Mouse (Mus musculus): ENCODE results near the gene Nol10.

- TF ChIP-seq HCFC1 (IDR thresholded peaks at IDR 0.05; ENCODE audit: borderline replicate concordance, insufficient read depth, low read length), result no peak
- no peak for TF ChIP-seq CHD2 (IDR thresholded peaks at IDR 0.05; ENCODE audit: low read depth, low read length)
Observed at GRCm38 (mm10) chr12:17358981-17359380, 10.7 kb downstream of the Nol10 start.

Data from ES-E14 (cell line).